Mouse (Mus musculus) gonadal fat pad, adult 2 months (tissue): ENCODE results near the gene Xpo1. TPM values are rescaled to one million over a fixed set of nuclear protein-coding genes. Genes with fewer than 3 reads are reported as not detected.
"Not testable (repeated sequence)": the region's sequence is repeated elsewhere in the genome, so short reads cannot be mapped to it uniquely, and the experiment has no call there.

Experiments
- DNase-seq: peaks from one replicate; pipeline ENCODE4 v3.0.0-alpha.2; 2012; ENCODE audit warnings: low read depth
- polyA plus RNA-seq: library from polyadenylated mRNA; depleted of rRNA; stranded (reverse); fragments of >200 nt; gene quantifications from 2 replicates; pipeline ENCODE4 v1.2.3, GENCODE M21; 2012; rRNA removed

Xpo1 gene
- polyA plus RNA-seq, result 7.4 and 9.3 TPM in 2 replicates

- DNase-seq, result peak; percentile 95
Observed at GRCm38 (mm10) chr11:23255427-23256193, at the start of gene Xpo1. Gene Xpo1, plus strand, starts transcription at chr11:23256041.

GRCm38 (mm10) chr11:23209717-23210116 is 46.1 kb upstream of the Xpo1 start:
- DNase-seq, result peak; percentile 61

- no peak for DNase-seq
Observed at GRCm38 (mm10) chr11:23210590-23211510, 45.0 kb upstream of the Xpo1 start.

- DNase-seq, result no peak
Observed at GRCm38 (mm10) chr11:23217430-23217829, 38.4 kb upstream of the Xpo1 start.

GRCm38 (mm10) chr11:23236015-23236414 is 19.8 kb upstream of the Xpo1 start:
- no peak for DNase-seq

- DNase-seq, result no peak
Observed at GRCm38 (mm10) chr11:23253931-23254330, 1.9 kb upstream of the Xpo1 start.

- no peak for DNase-seq
Observed at GRCm38 (mm10) chr11:23254548-23254947, 1.3 kb upstream of the Xpo1 start.

- no peak for DNase-seq
Observed at GRCm38 (mm10) chr11:23255053-23255426, 801 bp upstream of the Xpo1 start.

- DNase-seq, result no peak
Observed at GRCm38 (mm10) chr11:23256194-23256802, 457 bp downstream of the Xpo1 start.

- DNase-seq, result no peak
Observed at GRCm38 (mm10) chr11:23256803-23257704, 1.2 kb downstream of the Xpo1 start.

GRCm38 (mm10) chr11:23259073-23259472 is 3.2 kb downstream of the Xpo1 start:
- no peak for DNase-seq

- DNase-seq, result no peak
Observed at GRCm38 (mm10) chr11:23259481-23259880, 3.6 kb downstream of the Xpo1 start.

GRCm38 (mm10) chr11:23260186-23260585 is 4.3 kb downstream of the Xpo1 start:
- no peak for DNase-seq

GRCm38 (mm10) chr11:23261490-23261889 is 5.6 kb downstream of the Xpo1 start:
- DNase-seq, result no peak

- DNase-seq, result no peak
Observed at GRCm38 (mm10) chr11:23264949-23265348, 9.1 kb downstream of the Xpo1 start.

GRCm38 (mm10) chr11:23271770-23272724 is 16.2 kb downstream of the Xpo1 start:
- no peak for DNase-seq

GRCm38 (mm10) chr11:23275780-23276179 is 19.9 kb downstream of the Xpo1 start:
- DNase-seq, result no peak

GRCm38 (mm10) chr11:23284469-23284868 is 28.6 kb downstream of the Xpo1 start:
- no peak for DNase-seq

- not testable (repeated sequence) for DNase-seq
Observed at GRCm38 (mm10) chr11:23288866-23289265, 33.0 kb downstream of the Xpo1 start.

- no peak for DNase-seq
Observed at GRCm38 (mm10) chr11:23297379-23297778, 41.5 kb downstream of the Xpo1 start.
